Mouse (Mus musculus) MEL (cell line): ENCODE data around the gene Rad51d. TPM values are rescaled to one million over a fixed set of nuclear protein-coding genes. Genes with fewer than 3 reads are reported as not detected.

ENCODE experiments used
- DNase-seq: peaks from one replicate; pipeline ENCODE4 v3.0.0; 2011; ENCODE audit warnings: low read depth, low spot score
- H3K27ac ChIP-seq: 2 replicates; pipeline ENCODE4 v1.5.1; 2012; ENCODE audit warnings: low read depth, mild to moderate bottlenecking, control low read depth, low read length, moderate library complexity; ENCODE audit not compliant: control insufficient read depth
- H3K27me3 ChIP-seq, 2 experiments: fragments of 150-350 bp in 1 of 2; sonication (generic) in 1 of 2; 2 replicates each; pipeline ENCODE4 v1.6.1; 2012; ENCODE audit warnings: low read length in 2 of 2, mild to moderate bottlenecking in 2 of 2, improper control_type of control experiment in 1 of 2, moderate library complexity in 1 of 2; ENCODE audit not compliant: insufficient read depth in 2 of 2, control insufficient read depth in 1 of 2
- H3K36me3 ChIP-seq, 2 experiments: 2 replicates each; pipeline ENCODE4 v1.6.1; 2012 to 2014; ENCODE audit warnings: low read length in 2 of 2, improper control_type of control experiment in 1 of 2, inconsistent platforms in 1 of 2, mild to moderate bottlenecking in 1 of 2; ENCODE audit not compliant: insufficient read depth in 2 of 2, control insufficient read depth in 1 of 2
- H3K4me1 ChIP-seq, 2 experiments: fragments of 150-350 bp in 1 of 2; sonication (generic) in 1 of 2; 2 replicates each; pipeline ENCODE4 v1.6.1; 2012; ENCODE audit warnings: low read length in 2 of 2, improper control_type of control experiment in 1 of 2, mild to moderate bottlenecking in 1 of 2; ENCODE audit not compliant: insufficient read depth in 2 of 2, control insufficient read depth in 1 of 2
- H3K4me3 ChIP-seq, 2 experiments: fragments of 150-350 bp in 1 of 2; sonication (generic) in 1 of 2; 2 replicates each; pipeline ENCODE4 v1.5.1; 2012; ENCODE audit warnings: low read depth in 2 of 2, low read length in 2 of 2, mild to moderate bottlenecking in 2 of 2, moderate library complexity in 2 of 2, control low read depth in 1 of 2, improper control_type of control experiment in 1 of 2; ENCODE audit not compliant: control insufficient read depth in 1 of 2, insufficient read depth in 1 of 2
- H3K79me2 ChIP-seq: 2 replicates; pipeline ENCODE4 v1.6.1; 2012; ENCODE audit warnings: mild to moderate bottlenecking, low read length, moderate library complexity; ENCODE audit not compliant: control insufficient read depth, poor library complexity, insufficient read depth
- H3K9ac ChIP-seq: 2 replicates; pipeline ENCODE4 v1.6.1; 2012; ENCODE audit warnings: low read depth, mild to moderate bottlenecking, control low read depth, low read length, moderate library complexity; ENCODE audit not compliant: control insufficient read depth, poor library complexity, severe bottlenecking
- H3K9me3 ChIP-seq: fragments of 150-350 bp; sonication (generic); replicated peaks from 2 replicates; pipeline ENCODE4 v1.6.1; 2012; ENCODE audit warnings: mild to moderate bottlenecking, low read length, improper control_type of control experiment, moderate library complexity; ENCODE audit not compliant: insufficient read depth
- BHLHE40 ChIP-seq: IDR thresholded peaks from 2 replicates; pipeline ENCODE4 v1.6.1; 2012; ENCODE audit warnings: low read depth, mild to moderate bottlenecking, inconsistent platforms, low read length, improper control_type of control experiment, borderline replicate concordance
- CHD2 ChIP-seq: IDR thresholded peaks from 2 replicates; pipeline ENCODE4 v1.6.1; 2011; ENCODE audit warnings: low read length, improper control_type of control experiment
- EP300 ChIP-seq, 2 experiments: IDR thresholded peaks; 2 replicates each; pipeline ENCODE4 v1.6.1; 2011; ENCODE audit warnings: improper control_type of control experiment in 2 of 2, low read length in 2 of 2, low read depth in 1 of 2, mild to moderate bottlenecking in 1 of 2
- ETS1 ChIP-seq: IDR thresholded peaks from 2 replicates; pipeline ENCODE4 v1.6.1; 2012; ENCODE audit warnings: low read depth, mild to moderate bottlenecking, inconsistent platforms, low read length, improper control_type of control experiment, moderate library complexity
- HCFC1 ChIP-seq: IDR thresholded peaks from 2 replicates; pipeline ENCODE4 v1.6.1; 2012; ENCODE audit warnings: low read depth, mild to moderate bottlenecking, inconsistent platforms, low read length, improper control_type of control experiment, moderate library complexity
- JUND ChIP-seq: IDR thresholded peaks from 2 replicates; pipeline ENCODE4 v1.6.1; 2011; ENCODE audit warnings: low read depth, mild to moderate bottlenecking, improper control_type of control experiment, low read length
- KAT2A ChIP-seq: conservative IDR thresholded peaks from 2 replicates; pipeline ENCODE4 v1.6.1; 2012; ENCODE audit warnings: low read depth, low read length, improper control_type of control experiment, inconsistent platforms
- MAFK ChIP-seq: IDR thresholded peaks from 2 replicates; pipeline ENCODE4 v1.6.1; 2011; ENCODE audit warnings: low read depth, mild to moderate bottlenecking, low read length, improper control_type of control experiment, borderline replicate concordance
- MEF2A ChIP-seq: IDR thresholded peaks from 2 replicates; pipeline ENCODE4 v1.6.1; 2014; ENCODE audit warnings: low read depth, mild to moderate bottlenecking, inconsistent platforms, low read length, improper control_type of control experiment; ENCODE audit not compliant: poor library complexity, insufficient replicate concordance, severe bottlenecking; ENCODE audit errors: extremely low read depth
- MXI1 ChIP-seq: IDR thresholded peaks from 2 replicates; pipeline ENCODE4 v1.6.1; 2011; ENCODE audit warnings: mild to moderate bottlenecking, low read depth, low read length, improper control_type of control experiment
- POLR2AphosphoS2 ChIP-seq: IDR thresholded peaks from 2 replicates; pipeline ENCODE4 v1.6.1; 2011; ENCODE audit warnings: low read length, improper control_type of control experiment
- TAL1 ChIP-seq: IDR thresholded peaks from 2 replicates; pipeline ENCODE4 v1.6.1; 2012; ENCODE audit warnings: mild to moderate bottlenecking, inconsistent platforms, low read length, moderate library complexity, mixed read lengths
- UBTF ChIP-seq: IDR thresholded peaks from 2 replicates; pipeline ENCODE4 v1.6.1; 2012; ENCODE audit warnings: low read depth, mild to moderate bottlenecking, inconsistent platforms, low read length, improper control_type of control experiment, moderate library complexity, borderline replicate concordance; ENCODE audit not compliant: insufficient read depth
- USF1 ChIP-seq: IDR thresholded peaks from 2 replicates; pipeline ENCODE4 v1.6.1; 2014; ENCODE audit warnings: low read depth, mild to moderate bottlenecking, inconsistent platforms, low read length, improper control_type of control experiment, moderate library complexity
- ZC3H11A ChIP-seq: IDR thresholded peaks from 2 replicates; pipeline ENCODE4 v1.6.1; 2012; ENCODE audit warnings: low read depth, mild to moderate bottlenecking, inconsistent platforms, low read length, improper control_type of control experiment
- polyA plus RNA-seq, 2 experiments: library from polyadenylated mRNA; stranded (reverse) in 1 of 2; unstranded in 1 of 2; fragments of >175 nt in 1 of 2; fragments of >200 nt in 1 of 2; gene quantifications; 2 replicates each; pipeline versions ENCODE4 v1.2.1 to v1.2.4; 2012; ENCODE audit warnings: low replicate concordance in 2 of 2, low read depth in 1 of 2; ENCODE audit not compliant: insufficient read length in 2 of 2, insufficient read depth in 1 of 2, missing spikeins in 1 of 2
- total RNA-seq: library from RNA; depleted of rRNA; stranded (reverse); fragments of 300-350 nt; gene quantifications from 2 replicates; pipeline ENCODE4 v1.2.3, GENCODE M21; 2012

Gene Rad51d
- total and polyA plus RNA-seq, 3 experiments = 21.1 to 30.0 TPM; not detected in 1

DNA sequence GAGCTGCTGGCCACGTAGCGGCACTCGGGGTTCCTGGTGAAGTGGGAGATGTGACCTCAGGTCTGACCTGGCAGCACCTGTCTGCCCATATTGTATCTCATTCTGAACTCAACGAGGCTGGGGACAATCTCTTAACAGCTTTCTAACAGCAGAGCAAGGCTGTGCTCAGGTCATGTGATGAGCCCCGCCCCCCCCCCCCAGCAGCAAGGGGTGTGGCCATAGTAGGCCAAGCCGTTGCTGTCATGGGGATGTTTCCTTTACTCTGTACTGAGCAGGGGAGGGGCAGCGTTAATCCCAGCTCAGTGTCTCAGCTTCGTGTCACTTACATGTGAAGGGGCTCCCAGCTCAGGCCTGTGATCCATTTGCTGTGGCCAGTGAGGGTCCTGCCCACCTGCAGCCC, 14.5 kb upstream of the Rad51d start:
- no peak for TF ChIP-seq ETS1
- TF ChIP-seq USF1 = peak; percentile 82
- TF ChIP-seq, all 39 proteins: peak for 1
- Histone ChIP-seq H3K27me3 (no peaks in the 10 kb centered on the region), H3K36me3 (peaks cover 6 to 17% of the 10 kb centered on the region in 2 experiments), H3K9ac (no peak overlapping the region), H3K4me3 (no peak overlapping the region), H3K27ac (no peak overlapping the region), H3K9me3 (no peaks in the 10 kb centered on the region), H3K79me2 (peaks cover 21% of the 10 kb centered on the region), H3K4me1 (peaks cover 0 to 12% of the 10 kb centered on the region in 2 experiments; a peak in 3 of 4 replicates)
- peak; percentile 51 for DNase-seq

DNA sequence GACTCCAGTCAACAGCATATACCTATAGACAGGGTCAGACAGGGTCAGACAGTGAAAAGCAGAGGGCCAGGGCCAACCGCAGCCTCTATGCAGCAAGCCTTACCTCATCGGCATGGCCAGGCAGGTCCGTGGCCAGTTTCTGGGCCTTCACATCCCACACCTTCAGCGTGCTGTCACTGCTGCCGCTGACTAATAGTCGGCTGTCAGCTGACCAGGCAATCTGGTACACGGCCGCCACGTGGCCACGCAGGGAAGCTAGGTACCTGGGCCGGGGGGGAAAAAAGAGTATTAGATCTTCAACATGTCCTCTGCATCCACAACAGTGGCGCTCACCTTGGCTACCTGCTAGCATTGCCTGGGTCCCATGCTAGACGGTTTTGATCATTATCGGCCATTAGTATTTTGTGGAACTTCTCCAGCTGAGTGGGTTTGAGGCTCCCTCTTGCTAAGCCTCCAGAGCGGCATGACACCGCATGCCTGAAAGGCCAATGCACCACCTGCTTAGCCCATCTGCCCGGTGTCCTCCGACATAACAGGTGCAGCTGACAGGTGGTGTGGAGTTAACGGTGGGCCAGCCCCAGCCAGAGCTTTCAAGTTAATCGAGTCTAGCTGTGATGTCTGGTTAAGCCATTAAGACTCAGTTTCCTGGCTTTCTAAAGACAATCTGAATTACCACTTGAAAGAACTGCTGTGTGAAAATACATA, 11.3 kb upstream of the Rad51d start:
- Histone ChIP-seq H3K9ac (no peak overlapping the region), H3K4me1 (0 out of 4 replicates have a peak, but pooled peaks cover 0 to 6% of the 10 kb centered on the region in 2 experiments), H3K79me2 (peaks cover 7% of the 10 kb centered on the region), H3K27me3 (no peaks in the 10 kb centered on the region), H3K4me3 (no peak overlapping the region), H3K36me3 (peaks cover 6 to 11% of the 10 kb centered on the region in 2 experiments), H3K9me3 (no peaks in the 10 kb centered on the region), H3K27ac (no peak overlapping the region)
- no peak for DNase-seq
- TF ChIP-seq POLR2AphosphoS2 (no peak), UBTF (no peak), ZC3H11A (no peak), MEF2A (no peak), CHD2 (no peak), KAT2A (no peak), BHLHE40 (no peak), HCFC1 (no peak), JUND (no peak), TAL1 (no peak), MXI1 (no peak), EP300 (IDR thresholded peaks at IDR 0.05; ENCODE audit: low read depth in 1 of 2, low read length in 2 of 2) (no peak), MAFK (no peak)
